Mouse (Mus musculus) testis, adult 2 months (tissue): Measurements from ENCODE around the gene Gjc1.

Experiments
- CTCF ChIP-seq: fragments of 200-500 bp; IDR thresholded peaks from 2 replicates; pipeline ENCODE4 v1.5.1; 2012; ENCODE audit warnings: low read depth, mild to moderate bottlenecking, inconsistent platforms, low read length, moderate library complexity; ENCODE audit not compliant: control insufficient read depth, insufficient read depth, insufficient replicate concordance
- POLR2A ChIP-seq: fragments of 200-500 bp; IDR thresholded peaks from 2 replicates; pipeline ENCODE4 v1.6.1; 2012; ENCODE audit warnings: low read depth, mild to moderate bottlenecking, inconsistent platforms, low read length, moderate library complexity; ENCODE audit not compliant: control insufficient read depth

GRCm38 (mm10) chr11:102765416-102765815 lies 54.1 kb downstream of the Gjc1 start:
- TF ChIP-seq POLR2A (no peak), CTCF (no peak)
